Mouse (Mus musculus): ENCODE data around the gene Rpn2.

The Rpn2 gene

DNA sequence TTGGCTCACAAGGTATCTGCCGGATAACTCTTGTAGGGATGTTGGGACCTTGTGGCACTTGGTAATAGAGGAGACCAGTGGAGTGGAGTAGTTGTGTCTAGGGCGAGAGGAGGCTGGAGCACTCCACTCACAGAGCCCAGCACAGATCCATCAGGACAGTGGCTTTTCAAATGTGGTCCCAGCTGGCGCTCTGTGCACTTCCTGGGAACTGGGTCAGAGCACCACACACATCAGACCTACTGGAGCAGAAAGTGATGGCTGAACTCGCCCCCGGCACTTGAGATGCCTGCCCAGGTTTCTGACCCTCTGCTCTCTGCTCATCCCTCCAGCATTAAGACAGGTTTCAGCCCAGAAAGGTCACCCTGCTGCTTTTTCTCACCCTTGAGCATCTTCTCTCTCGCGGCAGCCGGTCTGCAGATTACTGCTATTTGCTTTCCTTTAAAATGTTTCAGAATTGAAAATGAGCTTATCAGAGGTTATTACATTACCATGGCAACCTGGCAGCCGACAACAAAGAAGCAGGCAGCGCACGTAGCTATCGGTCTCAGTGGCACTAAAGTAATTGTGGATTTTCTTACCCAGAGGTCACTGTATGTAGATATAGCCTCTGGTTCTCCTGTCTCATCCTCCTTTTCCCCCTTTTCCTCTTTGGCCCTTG, 70.4 kb downstream of the Rpn2 start:
- no peak for DNase-seq (ENCODE audit: low read depth)

DNA sequence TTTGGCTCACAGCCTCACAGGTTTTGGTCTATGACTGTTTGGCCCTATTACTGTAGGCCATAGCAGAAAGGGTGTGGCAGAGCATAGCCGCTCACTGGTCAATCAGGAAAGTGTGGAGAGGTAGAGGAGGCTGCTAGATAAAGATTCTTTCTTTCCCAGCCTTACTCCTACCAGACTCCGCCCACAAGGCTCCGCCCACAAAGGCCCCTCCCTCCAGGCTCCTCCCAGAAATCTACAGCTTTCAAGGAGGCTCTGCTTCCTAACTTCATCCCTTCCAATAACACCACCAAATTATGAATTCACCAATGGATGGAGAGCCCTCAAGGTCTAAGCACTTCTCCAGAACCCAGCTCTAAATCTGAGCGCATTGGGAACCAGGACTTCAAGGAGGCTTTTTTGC, 74.4 kb downstream of the Rpn2 start:
- DNase-seq (ENCODE audit: low read depth) = no peak

DNA sequence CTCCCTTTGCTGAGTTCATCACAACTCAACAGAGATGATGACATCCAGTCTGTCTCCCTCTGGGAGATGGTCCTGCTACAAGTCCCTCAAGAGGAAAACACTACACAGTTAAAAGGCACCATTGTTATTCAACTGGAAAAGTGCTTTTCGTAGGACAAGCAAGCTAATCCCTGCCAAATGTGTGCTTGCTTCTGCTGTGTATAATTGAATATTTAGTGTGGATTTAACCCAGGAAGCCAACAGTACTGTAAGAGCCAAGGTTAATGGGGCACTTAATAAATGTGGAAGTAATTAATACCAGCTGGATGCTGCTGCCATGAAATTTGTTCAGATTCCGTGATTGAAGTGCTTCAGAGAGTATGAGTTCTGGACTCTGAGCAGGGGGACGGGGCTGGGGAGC, 75.3 kb downstream of the Rpn2 start:
- no peak for DNase-seq (ENCODE audit: low read depth)

DNA sequence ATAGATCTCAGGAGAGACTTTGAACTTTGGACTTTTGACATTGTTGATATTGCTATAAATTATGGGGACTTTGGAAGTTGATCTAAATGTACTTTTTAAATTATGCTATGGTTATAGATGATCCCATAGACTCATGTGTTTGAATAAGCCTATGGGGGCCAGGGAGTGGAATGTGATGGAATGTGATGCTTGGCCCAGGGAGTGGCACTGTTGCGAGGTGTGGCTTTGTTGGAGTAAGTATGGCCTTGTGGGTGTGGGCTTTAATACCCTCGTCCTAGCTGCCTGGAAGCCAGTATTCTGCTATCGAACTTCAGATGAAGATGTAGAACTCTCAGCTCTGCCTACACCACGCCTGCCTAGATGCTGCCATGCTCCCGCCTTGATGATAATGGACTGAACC, 81.2 kb downstream of the Rpn2 start:
- DNase-seq (ENCODE audit: low read depth) = no peak

DNA sequence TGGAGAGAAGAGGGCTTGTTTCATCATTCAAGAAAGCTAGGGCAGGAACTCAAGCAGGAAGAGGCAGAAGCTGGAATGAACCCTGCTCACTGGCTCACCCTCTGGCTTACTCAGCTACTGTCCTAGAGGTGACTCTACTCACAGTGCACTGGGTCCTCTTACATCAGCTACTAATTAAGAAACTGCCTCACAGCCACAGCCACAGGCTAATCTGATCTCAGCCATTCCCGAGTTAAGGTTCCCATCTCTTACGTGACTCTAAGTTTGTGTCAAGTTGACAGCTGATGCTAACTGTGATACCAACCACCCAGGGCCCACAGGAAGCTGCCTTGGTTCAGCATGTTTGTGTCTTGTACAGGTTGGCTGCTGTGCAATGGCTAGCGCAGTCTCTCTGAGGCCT, 84.2 kb downstream of the Rpn2 start:
- no peak for DNase-seq (ENCODE audit: low read depth)

DNA sequence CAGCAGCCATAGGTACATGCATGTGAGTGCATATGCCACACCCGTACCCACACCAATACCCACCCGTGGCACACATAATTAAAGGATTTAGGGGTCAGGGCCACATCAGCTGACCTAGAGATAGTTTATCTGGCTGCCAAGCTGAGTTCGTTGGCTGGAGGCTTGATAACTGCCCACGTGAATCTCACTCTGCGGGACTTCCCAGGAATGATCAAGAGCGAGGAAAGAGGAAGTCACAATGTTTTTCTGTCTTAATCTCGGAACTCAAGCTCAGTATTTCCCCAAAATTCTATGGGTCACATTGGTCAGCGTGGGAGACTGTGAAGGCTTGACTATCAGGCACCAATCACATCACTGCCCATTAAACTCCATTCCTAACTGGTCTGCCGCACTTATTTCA, 87.9 kb downstream of the Rpn2 start:
- no peak for DNase-seq (ENCODE audit: low read depth)

DNA sequence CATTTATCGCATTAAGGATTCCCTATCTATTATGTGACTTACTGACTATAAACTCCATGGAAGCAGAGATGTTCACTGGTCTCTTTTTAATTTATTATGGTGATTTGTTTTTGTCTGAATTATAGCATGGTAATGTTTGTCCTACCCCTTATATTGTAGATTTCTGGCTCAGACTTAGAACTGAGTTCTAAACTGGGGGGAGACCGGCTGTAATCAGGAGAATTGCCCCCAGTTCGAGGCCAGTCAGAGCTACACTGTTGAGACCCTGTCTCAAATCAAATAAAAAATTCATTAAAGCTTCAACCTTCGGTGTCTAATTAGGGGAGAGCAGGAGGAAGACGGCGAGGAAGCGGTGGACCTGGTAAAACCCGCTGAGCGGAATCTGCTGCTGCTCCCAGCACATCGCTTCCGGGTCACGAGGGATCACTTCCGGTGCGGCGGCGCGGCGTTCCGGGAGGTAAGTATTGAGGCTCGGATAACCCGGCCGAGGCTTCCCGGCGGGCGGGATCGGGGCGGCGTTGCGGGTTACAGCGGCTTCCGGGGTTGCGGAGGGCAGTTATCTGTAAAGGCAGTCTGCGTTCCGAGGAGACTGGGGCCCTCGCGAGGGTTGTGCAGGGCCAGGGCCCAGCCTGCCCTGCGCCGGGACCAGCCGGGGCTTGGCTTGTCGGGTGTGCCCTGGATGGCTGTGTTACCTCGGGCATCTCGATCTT, 88.5 kb downstream of the Rpn2 start, which contains the start of gene Manbal:
TSS of gene Manbal (plus strand) at position 411 of the 710 bp plus-strand sequence.
- peak; percentile 95 for DNase-seq (ENCODE audit: low read depth)

DNA sequence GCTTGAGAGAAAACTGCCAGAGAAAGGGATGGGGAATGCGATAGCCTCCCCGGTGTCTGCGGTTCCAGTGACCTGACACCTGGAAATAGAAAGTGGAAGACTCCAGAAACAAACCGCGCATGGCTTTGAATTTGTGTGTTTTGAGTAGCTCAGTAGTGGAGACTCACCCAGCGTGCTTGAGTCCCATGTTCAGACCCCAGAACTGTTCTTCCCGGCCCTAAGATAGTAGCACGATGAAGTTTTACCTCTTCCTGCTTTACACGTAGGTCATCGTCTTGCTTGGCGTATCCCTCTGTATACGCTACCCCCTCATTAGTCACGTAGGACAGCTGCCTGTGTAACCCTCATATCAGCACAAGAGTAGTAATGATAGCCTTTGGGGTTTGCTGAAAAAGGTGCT, 89.2 kb downstream of the Rpn2 start:
- no peak for DNase-seq (ENCODE audit: low read depth)

DNA sequence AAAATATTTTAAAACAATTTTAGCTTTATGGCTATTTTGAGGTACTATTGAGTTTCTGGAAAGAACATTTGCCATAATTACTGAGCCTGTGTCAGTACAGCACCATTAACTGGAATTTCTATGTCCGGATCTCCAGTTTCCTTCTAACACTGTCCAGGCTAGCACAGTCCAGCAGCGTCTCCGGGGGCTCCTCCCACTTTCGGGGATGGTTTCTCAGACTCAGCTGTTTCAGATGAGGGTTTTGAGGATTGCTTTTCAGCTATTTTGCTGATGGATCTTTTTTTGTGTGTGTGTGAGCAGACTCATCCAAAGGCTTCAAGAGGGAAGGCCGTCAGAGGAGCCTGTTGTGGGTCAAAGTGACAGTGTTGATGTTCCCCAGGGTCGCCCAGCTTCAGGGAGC, 92.9 kb downstream of the Rpn2 start:
- no peak for DNase-seq (ENCODE audit: low read depth)

DNA sequence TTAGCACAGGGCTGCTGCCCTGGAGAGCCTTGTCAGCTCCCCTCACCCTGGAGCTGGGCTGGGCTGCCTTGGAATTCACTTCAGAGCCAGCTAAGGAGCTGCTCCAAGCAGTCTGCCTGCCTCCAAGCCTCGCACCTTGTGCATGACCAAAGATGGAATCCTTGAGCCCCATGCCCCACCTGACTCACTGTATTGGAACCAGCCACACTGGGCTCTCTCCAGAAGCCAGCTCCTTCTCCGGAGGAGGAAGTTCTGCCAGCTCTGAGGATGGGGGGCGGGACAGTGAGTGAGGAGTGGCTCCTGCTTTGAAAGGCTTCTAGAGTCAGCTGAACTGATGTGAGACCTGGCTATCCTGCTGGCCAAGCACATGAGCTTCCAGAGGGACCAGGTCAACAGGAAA, 94.9 kb downstream of the Rpn2 start:
- peak; percentile 44 for DNase-seq (ENCODE audit: low read depth)

DNA sequence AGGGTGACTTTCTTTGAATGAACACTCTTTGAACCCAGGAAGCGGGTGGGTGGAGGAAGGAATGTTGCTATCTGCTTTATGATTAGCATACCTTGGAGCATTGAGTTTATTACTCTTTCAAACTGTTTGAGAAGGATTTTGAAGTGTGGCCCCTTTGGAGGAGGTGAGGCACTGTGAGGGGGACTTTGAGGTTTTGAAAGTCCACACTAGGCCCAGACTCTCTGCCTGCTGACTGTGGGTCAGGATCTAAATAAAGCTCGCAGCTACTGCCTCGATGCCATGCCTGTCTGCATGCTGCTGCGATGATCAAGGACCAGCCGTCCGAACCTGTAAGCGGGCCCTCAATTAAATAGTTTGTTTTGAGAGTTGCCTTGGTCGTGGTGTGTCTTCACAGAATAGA, 96.2 kb downstream of the Rpn2 start:
- no peak for DNase-seq (ENCODE audit: low read depth)
